Mouse (Mus musculus) hindbrain, embryonic 12.5 days (tissue): ENCODE data around the gene Tubb2b. TPM values are rescaled to one million over a fixed set of nuclear protein-coding genes. Genes with fewer than 3 reads are reported as not detected.

Source experiments
- ATAC-seq: fragments of 200-750 bp; cut with Nextera tagmentation; 2 replicates; pipeline ENCODE4 v1.8.0; 2017; ENCODE audit warnings: moderate TSS enrichment; ENCODE audit not compliant: low FRiP score
- H3K27ac ChIP-seq: fragments of 300-500 bp; sonication (generic); 2 replicates; pipeline ENCODE4 v1.5.1; 2016; ENCODE audit warnings: mild to moderate bottlenecking
- H3K27me3 ChIP-seq: fragments of 300-500 bp; sonication (generic); 2 replicates; pipeline ENCODE4 v1.6.1; 2016; ENCODE audit warnings: mild to moderate bottlenecking
- H3K36me3 ChIP-seq: fragments of 300-500 bp; sonication (generic); 2 replicates; pipeline ENCODE4 v1.6.1; 2016; ENCODE audit warnings: mild to moderate bottlenecking
- H3K4me1 ChIP-seq: fragments of 300-500 bp; sonication (generic); 2 replicates; pipeline ENCODE4 v1.6.1; 2016
- H3K4me2 ChIP-seq: fragments of 300-500 bp; sonication (generic); replicated peaks from 2 replicates; pipeline ENCODE4 v1.6.1; 2016; ENCODE audit warnings: mild to moderate bottlenecking
- H3K4me3 ChIP-seq: fragments of 300-500 bp; sonication (generic); 2 replicates; pipeline ENCODE4 v1.5.1; 2016; ENCODE audit warnings: mild to moderate bottlenecking
- H3K9ac ChIP-seq: fragments of 300-500 bp; sonication (generic); 2 replicates; pipeline ENCODE4 v1.6.1; 2016; ENCODE audit warnings: mild to moderate bottlenecking, moderate library complexity
- H3K9me3 ChIP-seq: fragments of 300-500 bp; sonication (generic); replicated peaks from 2 replicates; pipeline ENCODE4 v1.6.1; 2016; ENCODE audit warnings: mild to moderate bottlenecking
- WGBS: fragments of 180-500 bp; shearing (Covaris S2); methylation state at CpG from one replicate; pipeline ENCODE4 v1.1.7; 2016; 5-methylcytosine and 5-hydroxymethylcytosine counted together
- polyA plus RNA-seq: library from polyadenylated mRNA; unstranded; fragments of >200 nt; fragmentation: Nextera tagmentation; extraction: Ambion mirVana; gene quantifications from 2 replicates; pipeline ENCODE4 v1.2.1, GENCODE M21; 2016

Tubb2b gene
- polyA plus RNA-seq, 1 experiment from 2014 or later, result 373 TPM

GRCm38 (mm10) chr13:34152695-34153094 lies 22.4 kb upstream of the Tubb2b start:
- H3K27ac ChIP-seq, result no peak overlapping the region
- H3K27me3 ChIP-seq, result no peaks in the 10 kb centered on the region
- no peaks in the 10 kb centered on the region for H3K9me3 ChIP-seq
- H3K4me1 ChIP-seq, result peaks cover 36% of the 10 kb centered on the region
- no peak overlapping the region for H3K9ac ChIP-seq
- no peaks in the 10 kb centered on the region for H3K36me3 ChIP-seq
- H3K4me2 ChIP-seq, result no peak overlapping the region
- no peak overlapping the region for H3K4me3 ChIP-seq
- ATAC-seq, result no peak
- WGBS, result 73% methylated on average over 7 of the region's 7 CpGs

GRCm38 (mm10) chr13:34151425-34151824 lies 21.2 kb upstream of the Tubb2b start:
- Histone ChIP-seq H3K4me3 (no peak overlapping the region), H3K4me1 (peaks cover 37% of the 10 kb centered on the region), H3K9me3 (no peaks in the 10 kb centered on the region), H3K27me3 (no peaks in the 10 kb centered on the region), H3K9ac (no peak overlapping the region), H3K36me3 (no peaks in the 10 kb centered on the region), H3K27ac (no peak overlapping the region), H3K4me2 (no peak overlapping the region)
- 95% methylated on average over 1 of the region's 1 CpGs for whole genome bisulfite sequencing
- ATAC-seq, result no peak

GRCm38 (mm10) chr13:34150271-34151027 lies 20.2 kb upstream of the Tubb2b start:
- no peak for ATAC-seq
- peaks cover 37% of the 10 kb centered on the region for H3K4me1 ChIP-seq
- 14% methylated on average over 19 of the region's 19 CpGs for WGBS

GRCm38 (mm10) chr13:34149463-34150176 lies 19.4 kb upstream of the Tubb2b start:
- 48% methylated on average over 5 of the region's 5 CpGs for WGBS
- Histone ChIP-seq H3K9ac (peak overlapping the region; percentile 52), H3K36me3 (no peaks in the 10 kb centered on the region), H3K4me2 (peak overlapping the region; percentile 56), H3K4me1 (peaks cover 36% of the 10 kb centered on the region), H3K9me3 (no peaks in the 10 kb centered on the region), H3K27me3 (no peaks in the 10 kb centered on the region), H3K4me3 (peak overlapping the region; percentile 30), H3K27ac (peak overlapping the region; percentile 99)
- peak; percentile 13; the same call in 1 of the 2 replicates for ATAC-seq

More at GRCm38 (mm10) chr13:34150271-34151027, 20.2 kb upstream of the Tubb2b start:
- Histone ChIP-seq H3K36me3 (no peaks in the 10 kb centered on the region), H3K27ac (peak overlapping the region; percentile 99), H3K27me3 (no peaks in the 10 kb centered on the region), H3K4me3 (peak overlapping the region; percentile 7; the same call in 1 of the 2 replicates), H3K9me3 (no peaks in the 10 kb centered on the region), H3K4me2 (peak overlapping the region; percentile 56), H3K9ac (peak overlapping the region; percentile 52)

- ATAC-seq, result peak; percentile 91
- Histone ChIP-seq H3K27me3 (no peaks in the 10 kb centered on the region), H3K4me3 (peak overlapping the region; percentile 30), H3K27ac (peak overlapping the region; percentile 99), H3K9ac (peak overlapping the region; percentile 52), H3K4me2 (peak overlapping the region; percentile 56), H3K4me1 (peaks cover 32% of the 10 kb centered on the region), H3K36me3 (no peaks in the 10 kb centered on the region), H3K9me3 (no peaks in the 10 kb centered on the region)
- 2% methylated on average over 23 of the region's 23 CpGs for WGBS
Observed at GRCm38 (mm10) chr13:34148767-34149392, 18.6 kb upstream of the Tubb2b start.

- Histone ChIP-seq H3K27me3 (no peaks in the 10 kb centered on the region), H3K36me3 (no peaks in the 10 kb centered on the region), H3K4me2 (peak overlapping the region; percentile 56), H3K9ac (peak overlapping the region; percentile 52), H3K27ac (peak overlapping the region; percentile 99), H3K4me3 (peak overlapping the region; percentile 30), H3K4me1 (peaks cover 31% of the 10 kb centered on the region), H3K9me3 (no peaks in the 10 kb centered on the region)
- 47% methylated on average over 3 of the region's 3 CpGs for WGBS
- ATAC-seq, result peak; percentile 8
Observed at GRCm38 (mm10) chr13:34148181-34148580, 17.9 kb upstream of the Tubb2b start.

- 55% methylated on average over 3 of the region's 3 CpGs for WGBS
- peak overlapping the region; percentile 99 for H3K27ac ChIP-seq
- H3K9me3 ChIP-seq, result no peaks in the 10 kb centered on the region
- no peak overlapping the region for H3K4me3 ChIP-seq
- H3K4me2 ChIP-seq, result no peak overlapping the region
- H3K36me3 ChIP-seq, result no peaks in the 10 kb centered on the region
- H3K27me3 ChIP-seq, result no peaks in the 10 kb centered on the region
- ATAC-seq, result no peak
- no peak overlapping the region for H3K9ac ChIP-seq
- H3K4me1 ChIP-seq, result peaks cover 31% of the 10 kb centered on the region
Observed at GRCm38 (mm10) chr13:34146916-34147315, 16.6 kb upstream of the Tubb2b start.

GRCm38 (mm10) chr13:34143389-34143788 lies 13.1 kb upstream of the Tubb2b start:
- ATAC-seq, result peak; percentile 52; the same call in 1 of the 2 replicates
- Histone ChIP-seq H3K27me3 (no peaks in the 10 kb centered on the region), H3K4me3 (no peak overlapping the region), H3K9me3 (no peaks in the 10 kb centered on the region), H3K4me1 (peaks cover 13% of the 10 kb centered on the region), H3K9ac (no peak overlapping the region), H3K36me3 (no peaks in the 10 kb centered on the region), H3K4me2 (no peak overlapping the region), H3K27ac (no peak overlapping the region)
- 30% methylated on average over 5 of the region's 5 CpGs for WGBS

GRCm38 (mm10) chr13:34136605-34137004 lies 6.3 kb upstream of the Tubb2b start:
- no peaks in the 10 kb centered on the region for H3K36me3 ChIP-seq
- H3K27me3 ChIP-seq, result no peaks in the 10 kb centered on the region
- H3K4me3 ChIP-seq, result no peak overlapping the region
- no peak overlapping the region for H3K4me2 ChIP-seq
- WGBS, result 46% methylated on average over 7 of the region's 7 CpGs
- no peak overlapping the region for H3K9ac ChIP-seq
- H3K27ac ChIP-seq, result peak overlapping the region; percentile 76
- no peaks in the 10 kb centered on the region for H3K9me3 ChIP-seq
- peaks cover 35% of the 10 kb centered on the region for H3K4me1 ChIP-seq
- no peak for ATAC-seq

GRCm38 (mm10) chr13:34134276-34134675 lies 4.0 kb upstream of the Tubb2b start:
- peaks cover 39% of the 10 kb centered on the region for H3K4me1 ChIP-seq
- 30% methylated on average over 7 of the region's 7 CpGs for WGBS
- H3K9ac ChIP-seq, result peak overlapping the region; percentile 93
- peak overlapping the region; percentile 100 for H3K27ac ChIP-seq
- no peaks in the 10 kb centered on the region for H3K9me3 ChIP-seq
- no peak for ATAC-seq
- no peaks in the 10 kb centered on the region for H3K27me3 ChIP-seq
- no peaks in the 10 kb centered on the region for H3K36me3 ChIP-seq
- peak overlapping the region; percentile 62 for H3K4me2 ChIP-seq
- peak overlapping the region; percentile 14; the same call in 1 of the 2 replicates for H3K4me3 ChIP-seq

- H3K4me2 ChIP-seq, result peak overlapping the region; percentile 62
- H3K4me3 ChIP-seq, result peak overlapping the region; percentile 86
- no peaks in the 10 kb centered on the region for H3K27me3 ChIP-seq
- peak; percentile 1 for ATAC-seq
- peak overlapping the region; percentile 93 for H3K9ac ChIP-seq
- H3K27ac ChIP-seq, result peak overlapping the region; percentile 100
- peaks cover 4% of the 10 kb centered on the region; the same call in 1 of the 2 replicates for H3K36me3 ChIP-seq
- no peaks in the 10 kb centered on the region for H3K9me3 ChIP-seq
- WGBS, result 3% methylated on average over 15 of the region's 15 CpGs
- H3K4me1 ChIP-seq, result peaks cover 39% of the 10 kb centered on the region
Observed at GRCm38 (mm10) chr13:34133326-34134071, 3.2 kb upstream of the Tubb2b start.
